Mouse (Mus musculus) small intestine, adult 2 months (tissue): ENCODE results near the gene S100z.

ENCODE experiments used
- CTCF ChIP-seq: fragments of 200-500 bp; IDR thresholded peaks from 2 replicates; pipeline ENCODE4 v1.5.1; 2012; ENCODE audit warnings: low read depth, mild to moderate bottlenecking, control low read depth, inconsistent platforms, low read length, moderate library complexity, mixed read lengths; ENCODE audit not compliant: insufficient replicate concordance, insufficient read length; ENCODE audit errors: extremely low read depth
- POLR2A ChIP-seq: fragments of 200-500 bp; IDR thresholded peaks from 2 replicates; pipeline ENCODE4 v1.6.1; 2012; ENCODE audit warnings: low read depth, mild to moderate bottlenecking, control low read depth, inconsistent platforms, low read length, moderate library complexity

- no peak for TF ChIP-seq POLR2A
- no peak for TF ChIP-seq CTCF
These were observed 16.3 kb upstream of the S100z start for GRCm38 (mm10) chr13:95494812-95495211.
